Mouse (Mus musculus): ENCODE data around the gene Btf3.

The Btf3 gene

GRCm38 (mm10) chr13:98316480-98317245 is at the start of gene Btf3:
Gene Btf3, minus strand, starts transcription at chr13:98317006.
- DNase-seq (ENCODE audit: low spot score): peak; percentile 93

- DNase-seq (ENCODE audit: low spot score): peak; percentile 17
Observed at GRCm38 (mm10) chr13:98365766-98366421, 49.1 kb upstream of the Btf3 start.

GRCm38 (mm10) chr13:98365081-98365480 is 48.3 kb upstream of the Btf3 start:
- DNase-seq (ENCODE audit: low spot score): no peak

DNA sequence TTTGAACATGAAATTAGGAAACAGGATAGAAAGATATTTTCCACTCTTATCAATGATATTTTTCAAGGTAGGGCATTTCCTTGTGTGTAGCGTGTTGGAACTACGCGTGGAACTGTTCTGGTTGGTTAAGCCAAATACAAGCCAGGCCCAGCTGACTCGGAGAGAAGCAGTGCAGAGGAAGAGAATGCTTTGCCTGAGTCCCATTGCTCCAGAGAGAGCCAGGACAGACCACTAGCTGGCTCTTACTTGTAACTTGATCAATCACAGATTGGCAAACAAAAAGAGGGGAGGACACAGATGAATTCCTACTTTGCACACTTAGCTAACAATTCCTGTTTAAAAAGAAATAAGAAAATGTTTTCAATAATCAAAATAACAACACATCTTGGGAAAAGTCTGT is 46.2 kb upstream of the Btf3 start:
- DNase-seq (ENCODE audit: low spot score): no peak

DNA sequence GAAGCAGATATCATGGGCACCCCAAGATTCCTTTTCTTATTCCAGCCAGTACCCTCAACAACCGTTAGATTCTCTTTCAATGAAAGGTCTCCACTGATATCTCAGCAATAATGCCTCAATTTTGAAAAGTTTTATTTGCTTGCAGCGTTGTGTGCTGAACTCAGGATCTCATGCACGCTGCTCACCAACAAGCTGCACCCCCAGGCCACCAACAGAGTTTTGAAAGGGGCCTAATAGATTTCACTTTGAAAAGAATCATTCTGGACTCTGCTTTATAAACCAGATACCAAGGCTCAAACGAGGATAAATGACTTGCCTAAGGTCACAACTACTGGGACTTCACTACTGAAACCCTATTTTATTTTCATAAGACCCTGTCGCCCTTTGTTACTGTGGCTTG is 44.4 kb upstream of the Btf3 start:
- no peak for DNase-seq (ENCODE audit: low spot score)

- DNase-seq (ENCODE audit: low spot score): no peak
Observed at GRCm38 (mm10) chr13:98360391-98360790, 43.6 kb upstream of the Btf3 start.

DNA sequence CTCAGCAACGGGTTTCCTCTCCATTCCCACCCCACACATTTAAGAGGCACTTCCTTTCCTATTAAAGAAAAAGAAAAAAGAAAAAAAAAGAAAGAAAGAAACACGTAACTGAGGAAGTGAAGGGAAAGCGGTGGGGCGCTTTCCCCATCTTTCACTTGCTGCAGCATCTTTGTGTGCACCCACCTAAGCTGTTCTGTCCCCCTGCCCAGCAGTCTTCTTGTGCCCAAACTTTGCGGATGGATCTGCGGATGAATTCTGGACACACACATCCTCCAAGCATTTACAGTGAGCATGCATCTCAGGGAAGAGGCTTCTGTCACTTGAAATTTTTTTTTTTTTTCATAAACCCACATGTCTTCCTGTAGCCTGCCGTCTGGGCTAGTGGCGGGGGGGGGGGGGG is 42.5 kb upstream of the Btf3 start:
- DNase-seq (ENCODE audit: low spot score): no peak

- DNase-seq (ENCODE audit: low spot score): no peak
Observed at GRCm38 (mm10) chr13:98358424-98359181, 41.8 kb upstream of the Btf3 start.

GRCm38 (mm10) chr13:98357433-98358423 is 40.9 kb upstream of the Btf3 start:
- no peak for DNase-seq (ENCODE audit: low spot score)

GRCm38 (mm10) chr13:98356973-98357425 is 40.2 kb upstream of the Btf3 start:
- DNase-seq (ENCODE audit: low spot score): no peak

GRCm38 (mm10) chr13:98356176-98356972 is 39.6 kb upstream of the Btf3 start:
- no peak for DNase-seq (ENCODE audit: low spot score)

DNA sequence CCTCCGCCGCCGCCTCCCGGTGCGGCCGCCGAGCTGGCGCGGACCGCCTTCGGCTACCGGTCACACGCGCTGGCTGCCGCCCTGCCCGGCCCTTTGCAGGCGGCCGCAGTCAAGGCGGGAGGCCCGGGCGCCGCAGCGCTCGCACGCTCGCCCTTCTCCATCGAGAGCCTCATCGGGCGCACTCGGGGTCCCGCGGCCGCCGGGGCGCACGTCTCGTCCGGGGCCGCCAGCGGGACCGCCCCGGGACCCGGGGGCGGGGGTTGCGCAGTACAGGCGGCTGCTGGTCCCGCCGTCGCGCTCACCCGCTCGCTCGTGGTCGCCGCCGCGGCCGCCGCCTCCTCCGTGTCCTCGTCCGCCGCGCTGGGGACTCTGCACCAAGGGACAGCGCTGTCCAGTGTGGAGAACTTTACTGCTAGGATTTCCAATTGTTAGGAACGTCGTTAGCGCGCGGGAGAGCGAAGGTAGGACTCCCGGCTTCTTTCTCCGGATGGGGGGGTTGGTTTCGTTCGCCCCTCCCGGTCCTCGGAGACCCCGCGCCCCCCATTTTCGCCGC is 38.8 kb upstream of the Btf3 start:
- DNase-seq (ENCODE audit: low spot score): peak; percentile 29

GRCm38 (mm10) chr13:98354871-98355558 is 38.2 kb upstream of the Btf3 start:
- DNase-seq (ENCODE audit: low spot score): peak; percentile 33

GRCm38 (mm10) chr13:98354090-98354801 is 37.4 kb upstream of the Btf3 start, which contains the start of gene Foxd1:
Gene Foxd1, plus strand, starts transcription at chr13:98354242.
- DNase-seq (ENCODE audit: low spot score): peak; percentile 39

DNA sequence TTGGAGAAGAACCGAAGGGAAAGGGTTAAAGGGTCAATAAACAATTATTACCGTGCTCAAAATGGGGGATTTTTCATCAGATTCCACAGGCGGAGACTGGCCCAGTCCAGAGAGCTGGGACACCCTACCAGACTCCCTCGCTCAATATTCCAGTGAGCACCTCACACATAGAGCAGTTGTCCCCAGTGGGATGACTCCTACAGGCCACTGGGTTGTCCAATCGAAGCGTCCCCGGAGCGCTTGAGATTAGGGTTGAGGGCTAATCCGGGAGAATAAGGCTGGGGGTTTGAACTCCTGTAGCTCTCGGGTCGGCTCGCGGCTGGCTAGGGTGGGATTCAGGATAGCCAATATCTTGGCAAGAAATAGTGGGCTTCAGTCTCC is 36.9 kb upstream of the Btf3 start:
- DNase-seq (ENCODE audit: low spot score): no peak

DNA sequence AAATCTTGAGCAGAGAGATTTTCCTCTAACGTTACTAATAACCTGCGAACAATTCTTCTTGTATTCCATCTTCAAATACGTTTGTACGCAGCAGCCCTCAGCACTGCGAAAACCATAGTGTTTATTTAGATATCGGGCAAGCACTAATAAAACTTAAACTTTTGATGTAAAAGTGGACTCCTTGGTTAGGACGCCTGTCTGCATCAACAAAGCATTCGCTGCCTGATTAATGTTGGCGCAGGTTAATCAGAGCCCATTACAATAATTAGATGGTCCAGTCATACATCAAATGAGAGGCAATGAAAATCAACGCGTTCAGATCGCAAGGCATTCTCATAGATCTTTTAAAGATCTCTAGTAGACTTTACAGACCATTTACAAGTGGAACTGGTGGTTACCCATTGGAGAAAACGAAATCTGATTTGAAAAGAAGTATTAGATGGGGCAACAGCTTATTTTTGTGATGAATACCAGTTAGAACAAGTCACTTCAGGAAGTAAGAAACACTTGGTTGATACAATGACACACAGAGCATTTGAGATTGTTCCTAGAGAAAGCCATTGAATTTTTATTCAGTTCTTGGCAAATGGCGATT is 35.7 kb upstream of the Btf3 start:
- no peak for DNase-seq (ENCODE audit: low spot score)

DNA sequence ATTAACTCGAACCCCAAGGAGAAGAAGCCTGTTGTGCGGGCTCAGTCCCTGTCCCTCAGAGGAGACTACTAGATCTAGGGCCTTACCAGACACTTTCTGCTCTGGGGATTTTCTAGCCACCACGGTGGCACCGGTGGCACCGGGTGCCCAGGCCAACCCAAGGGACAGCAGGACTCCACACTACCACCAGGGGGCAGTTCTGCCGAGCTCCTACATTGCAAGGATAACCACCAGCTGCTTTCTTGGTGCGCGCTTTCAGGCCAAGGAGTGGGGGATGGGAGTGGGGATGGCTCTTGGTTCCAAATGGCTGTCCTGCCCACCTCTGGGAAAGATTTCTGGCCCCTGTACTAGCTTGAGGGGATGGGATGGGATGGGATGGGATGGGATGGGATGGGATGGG is 34.7 kb upstream of the Btf3 start:
- DNase-seq (ENCODE audit: low spot score): peak; percentile 35

GRCm38 (mm10) chr13:98349491-98349890 is 32.7 kb upstream of the Btf3 start:
- no peak for DNase-seq (ENCODE audit: low spot score)

GRCm38 (mm10) chr13:98340506-98340905 is 23.7 kb upstream of the Btf3 start:
- DNase-seq (ENCODE audit: low spot score): no peak
